Comparison of ENCODE assay signal across 8 mouse cellular contexts in genomic region chr16:33739802-33740201, GRCm38 (mm10). TPM values are rescaled to one million over a fixed set of nuclear protein-coding genes. Genes with fewer than 3 reads are reported as not detected.
DNase-seq lines count a peak whose midpoint lies in the region; ATAC-seq and TF ChIP-seq lines count a peak whose summit lies in the region.

No protein-coding gene starts in this region.

- no peak overlapping the region for H3K9ac ChIP-seq in embryonic facial prominence, embryonic 14.5 days (ENCODE audit: low read depth, low read length)
- H3K9ac ChIP-seq in lung, postnatal 0 days (replicated peaks; ENCODE audit: low read depth), result no peak overlapping the region

- TF ChIP-seq CTCF in E14TG2a.4 (conservative IDR thresholded peaks at IDR 0.05; ENCODE audit: low read length), result peak; percentile 28; the same call in 1 of the 2 replicates
- peak; percentile 86 for TF ChIP-seq CTCF in lung, postnatal 0 days (IDR thresholded peaks at IDR 0.05)

- H3K9me3 ChIP-seq in E14TG2a.4 (ENCODE audit: low read length), result no peaks in the 10 kb centered on the region
- no peaks in the 10 kb centered on the region for H3K9me3 ChIP-seq in embryonic facial prominence, embryonic 14.5 days (ENCODE audit: control insufficient read depth, low read length)
- no peaks in the 10 kb centered on the region for H3K9me3 ChIP-seq in lung, postnatal 0 days (ENCODE audit: low read length)

- intact Hi-C loops in heart, postnatal 14 days (cut with DNase I), result loop anchor here (1.0 to 5.0 kb wide), 5 partner anchors 53 to 433 kb away; no protein-coding TSS in a partner anchor

- peak; percentile 79 for DNase-seq in adrenal gland, postnatal 14 days
- peak; percentile 86 for DNase-seq in embryonic facial prominence, embryonic 14.5 days (ENCODE audit: low spot score)
- DNase-seq in heart, postnatal 14 days, result peak; percentile 61 to 71
- DNase-seq in layer of hippocampus, adult 11-12 months (ENCODE audit: low spot score), result peak; percentile 77
- DNase-seq in lung, postnatal 0 days (ENCODE audit: low spot score), result peak; percentile 61
- peak; percentile 79 for DNase-seq in retina, embryonic 14.5 days (ENCODE audit: low spot score)

- peak; percentile 48; the same call in 1 of the 2 replicates for ATAC-seq in embryonic facial prominence, embryonic 14.5 days (ENCODE audit: low read depth)
- ATAC-seq in lung, postnatal 0 days, result peak; percentile 68
- no peak for ATAC-seq in erythroid progenitor cell, adult 5-6 weeks (replicated peaks; ENCODE audit: low FRiP score, poor library complexity, severe bottlenecking)

- peaks cover 46% of the 10 kb centered on the region for H3K4me1 ChIP-seq in E14TG2a.4 (replicated peaks; ENCODE audit: low read depth, low read length)
- 0 out of 2 replicates have a peak, but pooled peaks cover 13% of the 10 kb centered on the region for H3K4me1 ChIP-seq in embryonic facial prominence, embryonic 14.5 days (ENCODE audit: control insufficient read depth, insufficient read depth, low read length)
- H3K4me1 ChIP-seq in lung, postnatal 0 days (ENCODE audit: insufficient read depth, low read depth, low read length), result no peaks in the 10 kb centered on the region

- WGBS in embryonic facial prominence, embryonic 14.5 days, result 42% methylated on average over 3 of the region's 3 CpGs
- 52% methylated on average over 3 of the region's 3 CpGs for WGBS in lung, postnatal 0 days

- H3K36me3 ChIP-seq in E14TG2a.4 (ENCODE audit: insufficient read depth, low read length), result no peaks in the 10 kb centered on the region
- peaks cover 16% of the 10 kb centered on the region; the same call in 1 of the 2 replicates for H3K36me3 ChIP-seq in embryonic facial prominence, embryonic 14.5 days (ENCODE audit: control insufficient read depth, insufficient read depth, low read length)
- H3K36me3 ChIP-seq in lung, postnatal 0 days (ENCODE audit: insufficient read depth, low read length), result peaks cover 9% of the 10 kb centered on the region; the same call in 1 of the 2 replicates

- H3K27ac ChIP-seq in embryonic facial prominence, embryonic 14.5 days (replicated peaks; ENCODE audit: low read depth, low read length), result 0 out of 2 replicates have a peak overlapping the region, but pooled peaks have one; percentile 3
- no peak overlapping the region for H3K27ac ChIP-seq in lung, postnatal 0 days (ENCODE audit: low read length)

- no peak overlapping the region for H3K4me2 ChIP-seq in embryonic facial prominence, embryonic 14.5 days (ENCODE audit: low read depth, low read length)
- no peak overlapping the region for H3K4me2 ChIP-seq in lung, postnatal 0 days (replicated peaks; ENCODE audit: low read depth, low read length)

- H3K4me3 ChIP-seq in E14TG2a.4 (replicated peaks; ENCODE audit: low read length), result no peak overlapping the region
- no peak overlapping the region for H3K4me3 ChIP-seq in embryonic facial prominence, embryonic 14.5 days (ENCODE audit: low read depth, low read length)
- H3K4me3 ChIP-seq in lung, postnatal 0 days (ENCODE audit: low read depth, low read length), result no peak overlapping the region

- TF ChIP-seq EP300 in lung, postnatal 0 days (IDR thresholded peaks at IDR 0.05), result no peak

- H3K27me3 ChIP-seq in E14TG2a.4 (ENCODE audit: insufficient read depth, low read length), result peaks cover 10% of the 10 kb centered on the region; the same call in 1 of the 2 replicates
- no peaks in the 10 kb centered on the region for H3K27me3 ChIP-seq in embryonic facial prominence, embryonic 14.5 days (replicated peaks; ENCODE audit: control insufficient read depth, insufficient read depth, low read length)
- no peaks in the 10 kb centered on the region for H3K27me3 ChIP-seq in lung, postnatal 0 days (replicated peaks; ENCODE audit: insufficient read depth, low read length)

RNA-seq across cellular contexts. Expression of gene Muc13, which starts 54.0 kb away (rescaled TPM):
- 0.22 TPM in 1 of 2 replicates, not detected in the other for total RNA-seq in adrenal gland, postnatal 14 days (2021)
- 0.13 TPM in 1 of 2 replicates, not detected in the other for polyA plus RNA-seq in embryonic facial prominence, embryonic 14.5 days (2014; fragmentation: Nextera tagmentation; extraction: Ambion mirVana)
- under 1 TPM; 0.12 to 0.17 TPM for total RNA-seq in heart, postnatal 14 days (2021)
- 0.08 and 0.11 TPM in 2 replicates for polyA plus RNA-seq in lung, postnatal 0 days (2015; fragmentation: Nextera tagmentation; extraction: Ambion mirVana)
- 1.8 and 6.3 TPM in 2 replicates for total RNA-seq in erythroid progenitor cell, adult 5-6 weeks (2015; ENCODE audit: low replicate concordance)
- 0.51 and 1.2 TPM in 2 replicates for total RNA-seq in erythroid progenitor cell, adult 5-6 weeks (2017; ENCODE audit: low replicate concordance)

RNA-seq across cellular contexts. Expression of gene Heg1, which starts 55.6 kb away (rescaled TPM):
- total RNA-seq in adrenal gland, postnatal 14 days (2021), result 87.2 and 88.6 TPM in 2 replicates
- 24.6 and 25.4 TPM in 2 replicates for polyA plus RNA-seq in embryonic facial prominence, embryonic 14.5 days (2014; fragmentation: Nextera tagmentation; extraction: Ambion mirVana)
- total RNA-seq in heart, postnatal 14 days (2021), result 100 to 1,000 TPM; 199 to 203 TPM
- 33.5 and 36.2 TPM in 2 replicates for polyA plus RNA-seq in lung, postnatal 0 days (2015; fragmentation: Nextera tagmentation; extraction: Ambion mirVana)
- total RNA-seq in erythroid progenitor cell, adult 5-6 weeks (2015; ENCODE audit: low replicate concordance), result 7.9 and 12.2 TPM in 2 replicates
- total RNA-seq in erythroid progenitor cell, adult 5-6 weeks (2017; ENCODE audit: low replicate concordance), result 1.8 and 4.0 TPM in 2 replicates
